In the genomic region with DNA sequence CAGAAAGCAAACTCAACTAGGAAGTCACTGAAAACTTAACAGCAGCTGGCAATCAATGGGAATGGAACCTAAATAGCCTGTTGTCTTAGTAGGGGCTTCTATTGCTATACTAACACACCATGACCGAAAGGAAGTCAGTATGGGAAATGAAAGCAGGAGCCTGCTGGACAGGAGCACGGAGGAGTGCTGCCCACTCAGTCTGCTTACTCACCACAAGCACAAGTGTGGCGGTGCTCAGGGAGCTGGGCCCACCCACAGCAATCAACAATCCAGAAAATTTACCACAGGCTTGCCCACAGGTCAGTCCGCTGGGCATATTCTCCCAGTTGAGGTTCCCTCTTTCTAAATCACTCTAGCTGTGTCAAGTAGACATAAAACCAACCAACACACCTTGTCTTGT, we compare ENCODE assay signal across 20 mouse cellular contexts. TPM values are rescaled to one million over a fixed set of nuclear protein-coding genes. Genes with fewer than 3 reads are reported as not detected.
DNase-seq lines count a peak whose midpoint lies in the region; ATAC-seq lines count a peak whose summit lies in the region.
"Had no signal": no experiment of that assay in that cellular context is flagged by ENCODE, and none has a peak within 500 bp of the region (broad histone marks: within the 10 kb centered on the region; RNA-seq: fewer than 3 reads in every experiment).

No protein-coding gene starts in this region.

- peak; percentile 85 for ATAC-seq in frontal cortex, adult (ENCODE audit: low TSS enrichment)
- ATAC-seq in common myeloid progenitor, adult 5-6 weeks (replicated peaks; ENCODE audit: low read depth, poor library complexity, severe bottlenecking): 0 out of 2 replicates have a peak, but pooled peaks have one; percentile 15
- ATAC-seq: activated CD4-positive, CD25-positive, alpha-beta regulatory T cell, adult 4 months; CD4-positive, CD25-positive, alpha-beta regulatory T cell, adult 4 months; forebrain, embryonic 13.5 days; forebrain, embryonic 15.5 days; forebrain, postnatal 0 days; Patski had no signal

- no peak for DNase-seq in frontal cortex, postnatal 10 days (ENCODE audit: low spot score in 2 of 2)
- DNase-seq in 416B (ENCODE audit: low read depth): peak; percentile 16
- no peak for DNase-seq in urinary bladder, postnatal 10 days (ENCODE audit: low spot score)
- DNase-seq: adrenal gland, adult 8-10 months; adrenal gland, postnatal 14 days; adrenal gland, postnatal 36 days; cerebellum, adult 11 months; cerebellum, adult 18-20 months; cerebellum, adult 8-10 months; cerebellum, adult 9-11 months; cerebellum, postnatal 14 days; cerebellum, postnatal 36 days; forebrain, postnatal 0 days had no signal

RNA-seq across cellular contexts. Expression of gene Ipo11, which starts 52.5 kb away (rescaled TPM):
- total RNA-seq in common myeloid progenitor, adult 5-6 weeks (2017): 71.1 and 74.4 TPM in 2 replicates
